Mouse (Mus musculus): ENCODE data around the gene Nav2.

GRCm38 (mm10) chr7:49318183-49318897 is 409.8 kb downstream of the Nav2 start:
- TF ChIP-seq EP300 (optimal IDR thresholded peaks at IDR 0.05) (no peak), CTCF (IDR thresholded peaks at IDR 0.05; ENCODE audit: low read depth) (no peak)
